Mouse (Mus musculus): ENCODE data around the gene Slc27a1.

DNA sequence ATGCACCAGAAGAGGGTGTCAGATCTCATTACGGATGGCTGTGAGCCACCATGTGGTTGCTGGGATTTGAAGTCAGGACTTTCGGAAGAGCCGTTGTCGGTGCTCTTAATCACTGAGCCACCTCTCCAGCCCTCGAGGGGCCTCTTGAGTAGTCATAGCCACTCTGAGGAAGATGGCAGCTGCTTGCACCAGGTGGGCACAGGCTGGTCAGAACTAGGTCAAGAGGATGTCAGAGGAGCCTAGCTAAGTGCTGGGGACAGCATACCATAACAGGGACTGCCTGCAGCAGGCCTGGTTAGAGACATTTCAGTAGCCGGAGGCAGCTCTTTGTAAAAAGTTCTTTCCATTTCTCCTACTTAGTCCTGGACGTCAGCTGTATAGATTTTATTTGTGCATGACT lies 17.9 kb upstream of the Slc27a1 start:
- no peak for TF ChIP-seq CTCF (IDR thresholded peaks at IDR 0.05)
- TF ChIP-seq EP300 (IDR thresholded peaks at IDR 0.05): no peak
